Mouse (Mus musculus): ENCODE measurements around the gene Tbx6. TPM values are rescaled to one million over a fixed set of nuclear protein-coding genes. Genes with fewer than 3 reads are reported as not detected.

Gene Tbx6
- polyA plus RNA-seq, 1 experiment, result 0.01 TPM

GRCm38 (mm10) chr7:126770784-126771183 is 10.5 kb upstream of the Tbx6 start:
- TF ChIP-seq CTCF (IDR thresholded peaks at IDR 0.05; ENCODE audit: control insufficient read depth, insufficient read depth, insufficient read length) (no peak), MYOG (IDR thresholded peaks at IDR 0.05; ENCODE audit: control insufficient read depth, extremely low read depth, insufficient read length) (no peak), FOSL1 (IDR thresholded peaks at IDR 0.05; ENCODE audit: insufficient read depth, low read length, poor library complexity, severe bottlenecking) (no peak), USF1 (IDR thresholded peaks at IDR 0.05; ENCODE audit: low read depth) (no peak), CEBPB (IDR thresholded peaks at IDR 0.05; ENCODE audit: low read depth) (no peak), MYOD1 (IDR thresholded peaks at IDR 0.05; ENCODE audit: control insufficient read depth, insufficient read length, low read depth) (no peak), MAX (IDR thresholded peaks at IDR 0.05) (no peak)
- Histone ChIP-seq H3K79me3 (ENCODE audit: low read depth) (no peaks in the 10 kb centered on the region), H3K27me3 (ENCODE audit: control insufficient read depth, insufficient read depth, insufficient read length) (no peaks in the 10 kb centered on the region), H3ac (ENCODE audit: control insufficient read depth, insufficient read length, low read depth) (no peak overlapping the region), H3K4me3 (ENCODE audit: insufficient read depth, poor library complexity, severe bottlenecking) (no peak overlapping the region), H3K79me2 (ENCODE audit: control insufficient read depth, insufficient read depth) (no peaks in the 10 kb centered on the region), H3K36me3 (ENCODE audit: control insufficient read depth, insufficient read depth) (peaks cover 15% of the 10 kb centered on the region)

DNA sequence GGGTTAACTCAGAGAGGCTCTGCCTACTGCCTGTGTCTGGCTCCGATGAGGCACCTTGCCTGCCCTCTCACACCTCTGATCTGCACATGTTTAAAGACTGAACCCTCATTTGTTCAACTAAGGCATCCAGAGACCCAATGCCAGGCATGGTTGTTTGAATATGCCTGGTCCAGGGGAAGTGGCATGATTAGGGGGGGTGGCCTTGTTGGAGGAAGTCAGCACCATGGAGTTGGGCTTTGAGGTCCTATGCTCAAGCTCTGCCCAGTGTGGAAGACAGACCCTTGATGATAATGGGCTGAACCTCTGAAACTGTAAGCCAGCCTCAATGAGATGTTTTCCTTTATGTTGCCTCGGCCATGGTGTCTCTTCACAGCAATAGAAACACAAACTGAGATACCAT is 7.9 kb upstream of the Tbx6 start:
- Histone ChIP-seq H3ac (ENCODE audit: control insufficient read depth, insufficient read length, low read depth) (no peak overlapping the region), H3K4me3 (ENCODE audit: insufficient read depth, poor library complexity, severe bottlenecking) (no peak overlapping the region), H3K79me3 (ENCODE audit: low read depth) (no peaks in the 10 kb centered on the region), H3K36me3 (ENCODE audit: control insufficient read depth, insufficient read depth) (peaks cover 5% of the 10 kb centered on the region), H3K79me2 (ENCODE audit: control insufficient read depth, insufficient read depth) (no peaks in the 10 kb centered on the region), H3K27me3 (ENCODE audit: control insufficient read depth, insufficient read depth, insufficient read length) (no peaks in the 10 kb centered on the region)
- TF ChIP-seq CEBPB (IDR thresholded peaks at IDR 0.05; ENCODE audit: low read depth) (no peak), MYOG (IDR thresholded peaks at IDR 0.05; ENCODE audit: control insufficient read depth, extremely low read depth, insufficient read length) (no peak), FOSL1 (IDR thresholded peaks at IDR 0.05; ENCODE audit: insufficient read depth, low read length, poor library complexity, severe bottlenecking) (no peak), MYOD1 (IDR thresholded peaks at IDR 0.05; ENCODE audit: control insufficient read depth, insufficient read length, low read depth) (no peak), CTCF (IDR thresholded peaks at IDR 0.05; ENCODE audit: control insufficient read depth, insufficient read depth, insufficient read length) (no peak), MAX (IDR thresholded peaks at IDR 0.05) (no peak), USF1 (IDR thresholded peaks at IDR 0.05; ENCODE audit: low read depth) (no peak)

- Histone ChIP-seq H3K27me3 (ENCODE audit: control insufficient read depth, insufficient read depth, insufficient read length) (no peaks in the 10 kb centered on the region), H3K4me3 (ENCODE audit: insufficient read depth, poor library complexity, severe bottlenecking) (no peak overlapping the region), H3K79me3 (ENCODE audit: low read depth) (no peaks in the 10 kb centered on the region), H3K36me3 (ENCODE audit: control insufficient read depth, insufficient read depth) (peaks cover 5% of the 10 kb centered on the region), H3ac (ENCODE audit: control insufficient read depth, insufficient read length, low read depth) (no peak overlapping the region), H3K79me2 (ENCODE audit: control insufficient read depth, insufficient read depth) (no peaks in the 10 kb centered on the region)
- TF ChIP-seq MYOG (IDR thresholded peaks at IDR 0.05; ENCODE audit: control insufficient read depth, extremely low read depth, insufficient read length), result no peak
- no peak for TF ChIP-seq CEBPB (IDR thresholded peaks at IDR 0.05; ENCODE audit: low read depth)
- TF ChIP-seq USF1 (IDR thresholded peaks at IDR 0.05; ENCODE audit: low read depth), result no peak
- TF ChIP-seq FOSL1 (IDR thresholded peaks at IDR 0.05; ENCODE audit: insufficient read depth, low read length, poor library complexity, severe bottlenecking), result no peak
- TF ChIP-seq CTCF (IDR thresholded peaks at IDR 0.05; ENCODE audit: control insufficient read depth, insufficient read depth, insufficient read length), result no peak
- TF ChIP-seq MAX (IDR thresholded peaks at IDR 0.05), result no peak
- TF ChIP-seq MYOD1 (IDR thresholded peaks at IDR 0.05; ENCODE audit: control insufficient read depth, insufficient read length, low read depth), result no peak
Measured at GRCm38 (mm10) chr7:126774463-126774862, 6.8 kb upstream of the Tbx6 start.

DNA sequence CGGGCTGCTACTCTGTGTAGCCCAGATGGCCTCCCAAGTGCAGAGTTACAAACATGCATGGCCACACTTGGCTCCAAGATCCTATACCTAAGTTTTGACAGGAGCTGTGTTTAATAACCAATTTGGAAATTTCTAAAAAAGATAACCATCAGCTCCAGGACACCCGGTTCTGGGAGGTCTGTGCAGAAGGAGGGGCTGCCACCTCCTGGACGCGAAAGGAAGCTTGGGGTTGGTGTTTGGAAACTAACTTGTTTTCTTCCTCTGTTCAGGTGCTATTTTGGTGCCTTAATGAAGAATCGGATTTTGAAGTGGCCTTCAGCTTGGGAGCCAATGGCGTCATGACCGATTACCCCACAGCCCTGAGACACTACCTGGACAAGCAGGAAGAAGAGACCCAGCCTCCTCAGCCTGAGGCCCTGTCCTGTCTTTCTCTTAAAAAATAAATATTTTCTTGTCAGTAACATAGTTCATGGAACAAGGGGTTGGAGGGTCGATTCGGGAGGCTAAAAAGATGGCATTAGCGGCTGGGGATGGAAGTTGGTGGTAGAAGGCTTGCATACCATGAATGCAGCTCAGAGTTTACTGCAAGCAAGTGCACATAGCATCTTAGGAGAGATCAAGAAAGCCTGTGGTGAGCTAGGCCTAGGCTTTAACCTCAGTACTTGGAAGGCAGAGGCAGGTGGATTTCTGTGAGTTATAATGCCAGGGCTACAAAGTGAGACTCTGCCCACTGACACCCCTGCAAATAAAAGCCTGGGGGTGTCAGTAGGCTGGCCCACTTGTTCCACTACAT is 5.9 kb upstream of the Tbx6 start:
- Histone ChIP-seq H3ac (ENCODE audit: control insufficient read depth, insufficient read length, low read depth) (no peak overlapping the region), H3K79me3 (ENCODE audit: low read depth) (no peaks in the 10 kb centered on the region), H3K36me3 (ENCODE audit: control insufficient read depth, insufficient read depth) (peaks cover 5% of the 10 kb centered on the region), H3K27me3 (ENCODE audit: control insufficient read depth, insufficient read depth, insufficient read length) (no peaks in the 10 kb centered on the region), H3K79me2 (ENCODE audit: control insufficient read depth, insufficient read depth) (no peaks in the 10 kb centered on the region), H3K4me3 (ENCODE audit: insufficient read depth, poor library complexity, severe bottlenecking) (no peak overlapping the region)
- TF ChIP-seq MAX (IDR thresholded peaks at IDR 0.05) (no peak), MYOD1 (IDR thresholded peaks at IDR 0.05; ENCODE audit: control insufficient read depth, insufficient read length, low read depth) (no peak), USF1 (IDR thresholded peaks at IDR 0.05; ENCODE audit: low read depth) (no peak), FOSL1 (IDR thresholded peaks at IDR 0.05; ENCODE audit: insufficient read depth, low read length, poor library complexity, severe bottlenecking) (no peak), CTCF (IDR thresholded peaks at IDR 0.05; ENCODE audit: control insufficient read depth, insufficient read depth, insufficient read length) (no peak), CEBPB (IDR thresholded peaks at IDR 0.05; ENCODE audit: low read depth) (no peak), MYOG (IDR thresholded peaks at IDR 0.05; ENCODE audit: control insufficient read depth, extremely low read depth, insufficient read length) (no peak)

- Histone ChIP-seq H3K79me3 (ENCODE audit: low read depth) (no peaks in the 10 kb centered on the region), H3K4me3 (ENCODE audit: insufficient read depth, poor library complexity, severe bottlenecking) (no peak overlapping the region), H3K27me3 (ENCODE audit: control insufficient read depth, insufficient read depth, insufficient read length) (no peaks in the 10 kb centered on the region), H3ac (ENCODE audit: control insufficient read depth, insufficient read length, low read depth) (no peak overlapping the region), H3K79me2 (ENCODE audit: control insufficient read depth, insufficient read depth) (no peaks in the 10 kb centered on the region), H3K36me3 (ENCODE audit: control insufficient read depth, insufficient read depth) (peaks cover 5% of the 10 kb centered on the region)
- no peak for TF ChIP-seq MYOG (IDR thresholded peaks at IDR 0.05; ENCODE audit: control insufficient read depth, extremely low read depth, insufficient read length)
- no peak for TF ChIP-seq CTCF (IDR thresholded peaks at IDR 0.05; ENCODE audit: control insufficient read depth, insufficient read depth, insufficient read length)
- TF ChIP-seq MAX (IDR thresholded peaks at IDR 0.05), result no peak
- TF ChIP-seq CEBPB (IDR thresholded peaks at IDR 0.05; ENCODE audit: low read depth), result no peak
- TF ChIP-seq FOSL1 (IDR thresholded peaks at IDR 0.05; ENCODE audit: insufficient read depth, low read length, poor library complexity, severe bottlenecking), result no peak
- no peak for TF ChIP-seq MYOD1 (IDR thresholded peaks at IDR 0.05; ENCODE audit: control insufficient read depth, insufficient read length, low read depth)
- no peak for TF ChIP-seq USF1 (IDR thresholded peaks at IDR 0.05; ENCODE audit: low read depth)
Measured at GRCm38 (mm10) chr7:126775978-126776234, 5.4 kb upstream of the Tbx6 start.
